Mouse (Mus musculus) kidney, postnatal 4 days (tissue): ENCODE measurements around the gene Olfr749.
"Not testable (repeated sequence)": the region's sequence is repeated elsewhere in the genome, so short reads cannot be mapped to it uniquely, and the experiment has no call there.

Experiments
- DNase-seq, 2 experiments: peaks; one replicate each; pipeline ENCODE4 v3.0.0; 2021; ENCODE audit warnings: mixed read lengths in 2 of 2

Gene Olfr749

DNA sequence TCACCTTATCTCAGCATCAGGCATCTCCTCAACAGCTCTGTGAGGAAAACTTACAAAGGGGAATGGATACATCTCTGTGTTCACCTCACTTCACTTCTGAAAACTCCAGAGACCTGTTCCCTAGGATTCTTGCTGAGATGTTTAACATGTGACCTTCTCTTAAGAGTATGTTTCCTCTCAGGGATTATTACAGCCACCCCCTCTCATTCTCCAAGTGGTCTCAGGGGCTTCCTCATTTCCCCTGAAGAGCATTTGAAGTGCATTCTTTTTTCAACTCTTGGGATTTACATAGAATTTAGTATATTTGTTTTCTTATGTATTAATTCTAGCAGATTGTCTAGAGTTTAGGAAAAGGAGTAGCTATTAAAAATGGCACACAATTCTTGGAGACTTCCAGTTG is at the start of gene Olfr749:
Gene Olfr749, minus strand, starts transcription at position 101 of the 400 bp plus-strand sequence.
- no peak for DNase-seq

- no peak for DNase-seq
Observed at GRCm38 (mm10) chr14:50788157-50788556, 43.3 kb upstream of the Olfr749 start.

GRCm38 (mm10) chr14:50785251-50785637 is 40.4 kb upstream of the Olfr749 start, which contains the start of gene Ttc5:
TSS of gene Ttc5 (minus strand) at chr14:50785519.
- peak; percentile 95 to 97 for DNase-seq

- DNase-seq = peak; percentile 17 to 32
Observed at GRCm38 (mm10) chr14:50784391-50785250, 39.7 kb upstream of the Olfr749 start.

DNA sequence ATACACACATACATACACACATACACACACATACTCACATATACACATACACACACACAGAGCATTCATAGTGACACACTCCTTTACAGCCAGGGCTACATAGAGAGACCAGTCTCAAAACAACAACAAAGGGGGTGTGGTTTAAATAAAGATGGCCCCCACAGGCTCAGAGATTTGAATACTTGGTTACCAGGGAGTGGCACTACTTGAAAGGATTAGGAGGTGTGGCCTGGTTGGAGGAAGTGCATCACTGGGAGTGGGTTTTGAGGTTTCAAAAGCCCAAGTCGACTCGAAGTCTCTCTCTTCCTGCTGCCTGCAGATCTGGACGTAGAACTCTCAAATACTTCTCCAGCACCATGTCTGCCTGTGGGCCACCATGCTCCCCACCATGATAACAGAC is 37.3 kb upstream of the Olfr749 start:
- no peak for DNase-seq

- DNase-seq = peak in 1 of 2 experiments; percentile 16
Observed at GRCm38 (mm10) chr14:50771342-50771741, 26.4 kb upstream of the Olfr749 start.

DNA sequence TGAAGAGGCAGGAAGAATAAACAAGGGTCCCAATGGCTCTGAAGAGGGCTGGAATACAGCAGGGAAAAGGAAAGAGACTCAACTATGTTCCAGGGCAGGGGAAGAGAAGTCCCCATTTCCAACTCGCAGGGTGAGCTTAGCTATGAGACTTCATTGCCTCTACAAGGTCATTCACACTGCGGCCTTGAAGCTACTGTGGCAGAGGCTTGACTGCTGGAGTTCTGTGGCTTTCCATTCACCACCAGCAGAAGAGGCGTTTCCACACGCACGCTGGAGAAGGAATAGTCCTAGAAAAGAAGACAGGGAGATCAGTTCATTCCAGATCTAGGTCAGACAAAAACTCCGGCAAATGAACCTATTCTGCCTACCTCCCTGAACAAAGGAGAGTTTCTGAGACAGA is 20.8 kb upstream of the Olfr749 start:
- DNase-seq = no peak

DNA sequence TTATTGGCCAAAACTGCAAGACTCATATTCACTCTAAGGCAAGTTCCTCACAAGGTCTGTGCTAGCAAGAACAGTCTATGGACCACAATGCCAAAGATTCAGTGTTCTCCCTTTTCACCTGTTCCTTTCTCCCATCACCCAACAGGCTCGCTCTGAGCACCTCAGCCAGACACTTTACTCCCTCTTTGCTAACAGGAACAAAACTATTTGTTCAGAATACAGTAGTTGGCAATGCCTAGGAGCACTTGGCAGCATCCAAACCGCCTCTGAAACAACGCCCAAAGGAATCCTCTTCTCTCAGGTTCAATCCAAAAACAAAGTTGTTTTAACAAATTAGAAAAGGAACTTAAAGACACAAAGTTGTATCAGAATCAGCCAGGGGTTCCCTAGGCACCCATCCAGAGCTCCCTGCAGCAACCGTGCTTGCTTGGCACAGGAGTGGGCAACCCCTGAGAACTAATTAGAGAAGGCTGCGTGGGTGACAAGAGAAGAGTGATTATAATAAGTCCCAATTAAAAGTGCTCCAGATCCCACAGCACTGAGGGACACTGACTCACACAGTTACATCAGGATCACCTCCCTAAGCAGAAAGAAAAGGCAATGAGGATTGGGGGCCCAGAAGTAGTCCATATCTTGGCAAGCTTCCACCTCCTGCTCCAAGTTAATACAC is 13.7 kb upstream of the Olfr749 start:
- DNase-seq = no peak

GRCm38 (mm10) chr14:50741584-50741983 is 3.3 kb downstream of the Olfr749 start:
- DNase-seq = no peak

DNA sequence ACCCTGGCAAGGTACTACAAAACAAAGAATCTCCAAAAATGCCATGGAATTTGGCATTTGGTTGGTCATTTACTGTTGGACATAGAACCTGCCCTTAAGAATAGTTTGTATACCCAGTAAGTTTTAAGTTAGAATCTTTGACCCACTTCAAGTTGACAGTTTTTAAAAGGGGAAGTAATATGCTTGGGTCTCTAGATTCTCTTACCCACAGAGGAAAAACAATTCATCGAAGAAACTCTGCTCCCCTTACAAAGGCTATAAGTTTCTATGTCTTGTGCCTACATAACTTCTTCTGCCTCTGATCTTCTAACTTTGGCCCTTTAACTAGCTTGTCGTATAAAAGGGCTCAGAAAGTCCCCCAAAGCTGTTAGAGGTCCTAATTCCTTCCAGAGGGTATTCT is 4.6 kb downstream of the Olfr749 start:
- DNase-seq = no peak

- not testable (repeated sequence) for DNase-seq
Observed at GRCm38 (mm10) chr14:50722371-50722770, 22.5 kb downstream of the Olfr749 start.

DNA sequence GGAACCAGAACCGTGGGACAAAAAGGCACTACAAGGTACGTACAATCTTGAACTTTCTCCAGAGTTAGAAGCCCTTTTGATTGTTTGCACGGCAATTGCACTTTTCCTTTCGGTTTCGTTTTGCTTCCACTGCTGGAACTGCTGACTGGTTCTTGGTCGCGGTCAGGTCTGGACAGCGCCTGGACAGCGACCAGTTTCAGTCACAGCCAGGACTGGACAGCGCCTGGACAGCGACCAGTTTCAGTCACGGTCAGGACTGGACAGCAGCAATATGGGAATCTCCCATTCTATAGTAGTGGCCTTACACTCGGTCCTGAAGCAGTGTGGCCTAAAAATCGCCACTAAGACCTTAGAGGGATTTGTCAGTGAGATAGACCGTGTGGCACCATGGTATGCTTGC is 25.0 kb downstream of the Olfr749 start:
- DNase-seq = peak; percentile 34 to 53

DNA sequence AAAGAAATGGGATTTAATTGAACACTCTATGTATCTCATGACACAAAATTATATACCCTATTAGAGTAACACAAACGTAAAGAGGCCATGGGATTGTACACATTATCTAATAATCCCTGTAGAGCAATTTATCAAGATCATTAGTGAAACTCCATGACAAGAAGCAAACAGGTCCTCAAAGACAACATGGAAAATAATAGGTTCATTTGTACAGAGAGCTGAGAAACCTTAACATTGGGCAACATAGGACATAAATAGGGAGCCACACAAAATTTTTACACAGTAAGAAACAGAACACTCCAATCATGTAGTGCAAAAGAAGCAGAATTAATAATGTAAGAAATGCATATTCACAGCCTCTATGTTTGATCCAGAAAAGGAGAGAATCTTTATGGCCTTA is 37.8 kb downstream of the Olfr749 start, which contains the start of gene Olfr748:
Gene Olfr748, plus strand, starts transcription at position 301 of the 400 bp plus-strand sequence.
- DNase-seq = no peak

DNA sequence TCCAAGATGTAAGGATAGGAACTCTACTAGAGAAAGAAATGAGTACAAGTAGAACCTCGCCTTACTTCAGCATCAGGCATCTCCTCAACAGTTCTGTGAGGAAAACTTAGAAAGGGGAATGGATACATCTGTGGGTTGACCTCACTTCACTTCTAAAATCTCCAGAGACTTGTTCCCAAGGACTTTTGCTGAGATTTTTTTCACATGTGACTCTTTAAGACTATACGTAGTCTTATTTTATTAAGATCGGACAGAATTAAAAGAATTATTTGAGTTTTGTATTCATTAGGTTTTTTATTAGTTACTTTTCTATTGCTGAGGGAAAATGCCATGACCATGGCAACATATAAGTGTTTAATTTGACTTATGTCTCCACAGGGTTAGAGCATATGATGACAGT is 51.8 kb downstream of the Olfr749 start, which contains the start of gene Olfr747:
Gene Olfr747, minus strand, starts transcription at position 101 of the 400 bp plus-strand sequence.
- no peak for DNase-seq
